Mouse (Mus musculus) olfactory bulb, adult 2 months (tissue): ENCODE data around the gene Atg101. TPM values are rescaled to one million over a fixed set of nuclear protein-coding genes. Genes with fewer than 3 reads are reported as not detected.
A peak's percentile ranks its signal among the peaks of the same experiment; 100 is the strongest.

Experiments used
- H3K27ac ChIP-seq: fragments of 200-500 bp; 2 replicates; pipeline ENCODE4 v1.5.1; 2012; ENCODE audit warnings: low read depth, low read length; ENCODE audit not compliant: insufficient read depth
- H3K4me1 ChIP-seq: fragments of 200-500 bp; 2 replicates; pipeline ENCODE4 v1.6.1; 2012; ENCODE audit warnings: low read length; ENCODE audit not compliant: control insufficient read depth, insufficient read depth
- H3K4me3 ChIP-seq: fragments of 200-500 bp; 2 replicates; pipeline ENCODE4 v1.5.1; 2012; ENCODE audit warnings: mild to moderate bottlenecking, low read depth, low read length, moderate library complexity; ENCODE audit not compliant: insufficient read depth
- CTCF ChIP-seq: fragments of 200-500 bp; IDR thresholded peaks from 2 replicates; pipeline ENCODE4 v1.5.1; 2012; ENCODE audit warnings: low read depth, mild to moderate bottlenecking, low read length, moderate library complexity; ENCODE audit not compliant: insufficient read depth
- POLR2A ChIP-seq: fragments of 200-500 bp; IDR thresholded peaks from 2 replicates; pipeline ENCODE4 v1.6.1; 2012; ENCODE audit warnings: mild to moderate bottlenecking, low read depth, low read length, moderate library complexity; ENCODE audit not compliant: insufficient read depth
- WGBS: fragments of 180-500 bp; shearing (Covaris S2); methylation state at CpG from one replicate; pipeline ENCODE4 v1.1.7; 2018; 5-methylcytosine and 5-hydroxymethylcytosine counted together
- polyA plus RNA-seq: library from polyadenylated mRNA; stranded (reverse); fragments of >200 nt; gene quantifications from 2 replicates; pipeline ENCODE4 v1.2.4, GENCODE M21; 2012; ENCODE audit warnings: low replicate concordance; ENCODE audit not compliant: missing spikeins, insufficient read depth, insufficient read length

Gene Atg101
- polyA plus RNA-seq: not detected in 2 replicates

GRCm38 (mm10) chr15:101283911-101284750 is at the start of gene Atg101:
Atg101 (plus strand) TSS chr15:101284272.
- TF ChIP-seq CTCF (peak; percentile 96), POLR2A (peak; percentile 91)
- under 1% methylated on average over 61 of the region's 61 CpGs for WGBS
- H3K4me3 ChIP-seq: peak within 1 kb of the TSS; percentile 72
- H3K4me1 ChIP-seq: peaks cover 9% of the 10 kb centered on the region; the same call in 1 of the 2 replicates
- peak within 1 kb of the TSS; percentile 82 for H3K27ac ChIP-seq

GRCm38 (mm10) chr15:101234611-101235341 is 49.3 kb upstream of the Atg101 start:
- Histone ChIP-seq H3K4me1 (peaks cover 60% of the 10 kb centered on the region), H3K27ac (peak overlapping the region; percentile 61), H3K4me3 (no peak overlapping the region)
- TF ChIP-seq CTCF: no peak
- TF ChIP-seq POLR2A: no peak
- WGBS: 41% methylated on average over 10 of the region's 10 CpGs

DNA sequence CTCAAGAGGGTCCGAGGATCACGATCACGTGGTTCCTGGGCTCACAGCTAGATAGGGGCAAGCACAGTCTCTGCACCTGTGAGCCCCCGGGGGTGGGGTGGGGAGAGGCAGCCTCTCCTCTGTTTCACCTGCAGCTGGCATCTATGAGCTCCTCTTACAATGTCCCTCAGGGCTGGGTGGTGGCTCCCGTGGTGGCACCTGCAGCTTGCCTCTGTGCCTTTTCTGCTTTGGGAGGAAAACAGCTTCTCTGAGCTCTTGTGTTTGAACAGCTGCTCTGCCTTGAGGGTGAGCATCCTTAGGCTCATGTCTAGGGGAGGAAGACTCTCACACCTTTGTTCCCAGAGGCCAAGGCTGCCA is 48.8 kb upstream of the Atg101 start:
- 26% methylated on average over 5 of the region's 5 CpGs for WGBS
- TF ChIP-seq POLR2A (no peak), CTCF (no peak)
- H3K27ac ChIP-seq: peak overlapping the region; percentile 61
- peaks cover 62% of the 10 kb centered on the region for H3K4me1 ChIP-seq
- H3K4me3 ChIP-seq: no peak overlapping the region

DNA sequence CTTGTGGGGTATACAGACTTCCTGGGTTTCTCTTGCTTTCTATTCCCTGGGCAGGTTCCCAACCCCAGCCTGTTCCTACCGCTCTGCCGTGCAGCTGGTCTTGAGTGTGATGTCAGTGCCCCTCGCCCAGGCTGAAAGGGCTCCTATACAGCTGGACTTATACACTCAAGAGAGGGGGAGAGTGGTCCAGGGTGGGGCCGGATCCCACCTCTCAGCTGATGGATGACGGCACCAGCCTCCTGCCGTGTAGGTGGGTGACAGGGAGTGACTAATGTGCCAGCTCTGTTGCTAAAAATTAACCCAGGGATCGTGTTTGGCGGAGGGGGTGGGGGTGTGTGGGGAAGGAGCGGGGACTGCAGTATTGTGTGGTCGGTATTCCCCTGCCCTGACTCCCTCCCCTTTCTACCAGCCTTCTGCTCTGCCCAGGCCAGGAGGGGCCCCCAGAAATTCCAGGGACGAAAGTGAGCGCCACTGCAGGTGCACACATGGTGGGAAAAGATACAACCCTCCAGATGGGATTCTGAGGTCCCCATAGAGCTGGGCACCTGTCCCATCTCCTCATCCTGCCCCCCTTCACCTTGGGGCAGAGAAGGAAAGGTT is 48.2 kb upstream of the Atg101 start:
- WGBS: 21% methylated on average over 12 of the region's 12 CpGs
- Histone ChIP-seq H3K4me3 (no peak overlapping the region), H3K27ac (peak overlapping the region; percentile 72), H3K4me1 (peaks cover 58% of the 10 kb centered on the region)
- no peak for TF ChIP-seq CTCF
- no peak for TF ChIP-seq POLR2A

DNA sequence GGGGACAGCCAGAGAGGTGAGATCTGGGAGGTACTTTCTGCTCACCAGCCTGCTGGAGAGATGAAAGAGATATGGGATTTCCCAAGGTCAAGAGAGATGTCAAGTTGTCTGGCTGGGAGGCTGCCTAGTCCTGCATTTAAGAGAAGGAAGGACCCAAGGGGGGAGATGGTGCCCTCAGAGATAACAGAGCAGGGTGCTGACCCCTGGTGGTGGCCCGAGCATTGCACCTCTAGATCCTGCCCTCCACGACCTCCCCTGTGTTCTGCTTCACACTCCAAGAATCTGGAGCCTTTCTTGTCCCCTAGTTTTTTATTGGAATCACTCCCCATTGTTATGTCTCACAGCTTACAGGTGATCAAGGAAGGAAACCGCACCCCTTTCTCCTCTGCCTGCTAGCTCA is 47.2 kb upstream of the Atg101 start:
- WGBS: 14% methylated on average over 3 of the region's 3 CpGs
- Histone ChIP-seq H3K4me3 (no peak overlapping the region), H3K27ac (peak overlapping the region; percentile 60), H3K4me1 (peaks cover 61% of the 10 kb centered on the region)
- TF ChIP-seq POLR2A: no peak
- peak; percentile 72; the same call in 1 of the 2 replicates for TF ChIP-seq CTCF

- Histone ChIP-seq H3K27ac (peak overlapping the region; percentile 95), H3K4me1 (peaks cover 48% of the 10 kb centered on the region), H3K4me3 (no peak overlapping the region)
- 5% methylated on average over 28 of the region's 28 CpGs for WGBS
- peak; percentile 56; the same call in 1 of the 2 replicates for TF ChIP-seq CTCF
- no peak for TF ChIP-seq POLR2A
These were observed 45.1 kb upstream of the Atg101 start for GRCm38 (mm10) chr15:101238885-101239511.

DNA sequence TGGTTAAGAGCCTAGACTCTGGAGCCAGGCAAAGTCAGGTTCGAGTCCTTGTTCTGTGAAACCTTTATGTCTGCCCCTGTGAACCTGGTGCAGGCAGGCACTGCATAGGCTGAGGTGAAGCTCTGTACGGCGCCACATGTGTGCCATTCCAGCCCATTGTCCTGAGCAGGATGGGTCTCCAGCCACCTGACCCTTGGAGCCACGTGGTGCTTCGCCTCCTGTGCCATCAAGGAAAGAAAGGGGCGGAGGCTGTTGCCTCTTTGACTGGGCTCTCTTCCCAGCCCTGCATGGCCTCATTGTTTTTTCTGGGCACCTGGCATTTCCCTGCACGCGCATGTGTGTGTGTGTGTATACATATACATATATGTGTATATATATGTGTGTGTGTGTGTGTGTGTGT is 44.3 kb upstream of the Atg101 start:
- no peak for TF ChIP-seq CTCF
- no peak for TF ChIP-seq POLR2A
- Histone ChIP-seq H3K4me1 (peaks cover 44% of the 10 kb centered on the region), H3K4me3 (no peak overlapping the region), H3K27ac (peak overlapping the region; percentile 77)
- 58% methylated on average over 8 of the region's 8 CpGs for WGBS

GRCm38 (mm10) chr15:101240799-101241204 is 43.3 kb upstream of the Atg101 start:
- peak overlapping the region; percentile 94 for H3K27ac ChIP-seq
- peak overlapping the region; percentile 49 for H3K4me3 ChIP-seq
- 1% methylated on average over 10 of the region's 10 CpGs for WGBS
- TF ChIP-seq POLR2A (peak; percentile 19; the same call in 1 of the 2 replicates), CTCF (peak; percentile 44; the same call in 1 of the 2 replicates)
- H3K4me1 ChIP-seq: peaks cover 37% of the 10 kb centered on the region
